Mouse (Mus musculus): ENCODE measurements around the gene Gm3646.

DNA sequence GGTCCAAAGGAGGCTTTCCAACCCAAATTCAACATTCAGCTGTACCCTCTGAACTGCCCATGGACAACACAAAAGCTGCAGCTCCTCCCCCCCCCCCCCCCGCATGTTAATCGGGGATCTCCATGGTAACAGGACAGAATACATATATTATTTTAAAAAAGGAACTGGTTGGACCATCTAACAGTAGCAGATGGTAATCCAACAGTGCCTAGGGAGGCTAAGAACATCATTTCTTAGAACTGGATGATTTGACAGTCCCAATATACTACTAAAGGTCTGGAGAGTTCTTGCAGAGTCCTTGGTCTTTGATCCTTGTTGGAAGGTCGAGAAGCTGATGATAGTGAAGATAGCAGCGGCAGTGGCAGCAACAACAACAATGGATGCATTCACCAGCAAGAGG, 19.1 kb upstream of the Gm3646 start:
- no peak for TF ChIP-seq POLR2A (IDR thresholded peaks at IDR 0.05; ENCODE audit: low read depth, low read length)
- TF ChIP-seq CTCF (IDR thresholded peaks at IDR 0.05; ENCODE audit: extremely low read depth, insufficient read depth, insufficient read length, insufficient replicate concordance), result no peak
